ENCODE assay signal across 10 mouse cellular contexts in genomic region chr5:142081076-142081475, GRCm38 (mm10).
"Had no signal": no experiment of that assay in that cellular context is flagged by ENCODE, and none has a peak within 500 bp of the region (broad histone marks: within the 10 kb centered on the region; RNA-seq: fewer than 3 reads in every experiment).

No protein-coding gene starts in this region.

- H3K9me3 ChIP-seq: limb, embryonic 13.5 days; midbrain, embryonic 12.5 days; neural tube, embryonic 13.5 days; stomach, embryonic 15.5 days had no signal

- H3K4me3 ChIP-seq: limb, embryonic 13.5 days; midbrain, embryonic 12.5 days; neural tube, embryonic 13.5 days; stomach, embryonic 15.5 days had no signal

- H3K4me2 ChIP-seq: limb, embryonic 13.5 days; midbrain, embryonic 12.5 days; neural tube, embryonic 13.5 days; stomach, embryonic 15.5 days had no signal

- H3K27ac ChIP-seq: limb, embryonic 13.5 days; liver, embryonic 14.5 days; midbrain, embryonic 12.5 days; neural tube, embryonic 13.5 days; stomach, embryonic 15.5 days had no signal

- ATAC-seq: midbrain, embryonic 16.5 days had no signal

- H3K27me3 ChIP-seq: limb, embryonic 13.5 days; midbrain, embryonic 12.5 days; neural tube, embryonic 13.5 days; stomach, embryonic 15.5 days had no signal

- H3K36me3 ChIP-seq: midbrain, embryonic 12.5 days; stomach, embryonic 15.5 days had no signal

- H3K4me1 ChIP-seq: limb, embryonic 13.5 days; midbrain, embryonic 12.5 days; neural tube, embryonic 13.5 days; stomach, embryonic 15.5 days had no signal

- H3K9ac ChIP-seq: limb, embryonic 13.5 days; liver, embryonic 14.5 days; midbrain, embryonic 12.5 days; neural tube, embryonic 13.5 days; stomach, embryonic 15.5 days had no signal

- DNase-seq: kidney, postnatal 10 days; left cerebral cortex, postnatal 4 days; lung, adult 18-20 months; right cerebral cortex, postnatal 14 days had no signal
